Mouse (Mus musculus): ENCODE measurements around the gene Gm26620.

DNA sequence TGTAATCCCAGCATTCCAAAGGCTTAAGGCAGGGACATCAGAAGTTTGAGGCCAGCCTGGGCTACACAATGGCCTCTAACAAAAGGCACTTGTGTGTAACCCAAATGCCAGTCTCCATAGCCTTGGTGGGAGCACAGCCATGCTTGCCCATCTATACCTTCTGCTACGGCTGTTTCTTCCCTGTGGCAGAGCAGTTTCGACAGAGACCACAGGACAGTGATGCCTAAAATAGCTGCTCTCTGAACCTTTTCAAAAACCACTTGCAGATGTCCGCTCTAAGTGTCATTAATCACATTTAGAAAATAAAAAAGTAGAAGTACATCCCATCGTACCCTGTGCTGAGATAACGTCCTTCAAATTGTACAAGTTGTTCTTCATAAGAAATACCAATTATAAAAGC is 19.5 kb upstream of the Gm26620 start:
- TF ChIP-seq CTCF (IDR thresholded peaks at IDR 0.05; ENCODE audit: low read depth) (no peak), EP300 (IDR thresholded peaks at IDR 0.05; ENCODE audit: low read depth) (no peak)
